Mouse (Mus musculus) megakaryocyte, embryonic 14.5 days (primary cell): ENCODE measurements around the gene Zcwpw1.

ENCODE experiments used
- FLI1 ChIP-seq: IDR thresholded peaks from 2 replicates; pipeline ENCODE4 v1.6.1; 2012; ENCODE audit warnings: low read length, inconsistent platforms, mixed read lengths
- GATA1 ChIP-seq: IDR thresholded peaks from 3 replicates; pipeline ENCODE4 v1.6.1; 2012; ENCODE audit warnings: mixed read lengths, low read length, inconsistent platforms, borderline replicate concordance

GRCm38 (mm10) chr5:137788946-137789531 is 1.4 kb downstream of the Zcwpw1 start:
- TF ChIP-seq GATA1 (no peak), FLI1 (no peak)
